Mouse (Mus musculus) right cerebral cortex, adult 18-20 months (tissue): ENCODE results near the gene Rftn1.

Experiments used
- DNase-seq: peaks from one replicate; pipeline ENCODE4 v3.0.0; 2022; ENCODE audit warnings: mixed read lengths

Rftn1 gene

GRCm38 (mm10) chr17:50199075-50199850 lies 8.8 kb upstream of the Rftn1 start:
- no peak for DNase-seq

- DNase-seq: no peak
These were observed 7.1 kb upstream of the Rftn1 start for GRCm38 (mm10) chr17:50197572-50197971.

- DNase-seq: no peak
These were observed 5.7 kb upstream of the Rftn1 start for GRCm38 (mm10) chr17:50196005-50196672.

- no peak for DNase-seq
These were observed 4.9 kb upstream of the Rftn1 start for GRCm38 (mm10) chr17:50195399-50195798.

GRCm38 (mm10) chr17:50194541-50194940 lies 4.1 kb upstream of the Rftn1 start:
- no peak for DNase-seq

- DNase-seq: no peak
These were observed 3.2 kb upstream of the Rftn1 start for GRCm38 (mm10) chr17:50193653-50194052.

- DNase-seq: no peak
These were observed 2.0 kb upstream of the Rftn1 start for GRCm38 (mm10) chr17:50192376-50192940.

GRCm38 (mm10) chr17:50191318-50191957 lies 964 bp upstream of the Rftn1 start:
- DNase-seq: no peak

- DNase-seq: no peak
These were observed 977 bp downstream of the Rftn1 start for GRCm38 (mm10) chr17:50189381-50190012.

- no peak for DNase-seq
These were observed 1.7 kb downstream of the Rftn1 start for GRCm38 (mm10) chr17:50188662-50189345.

- DNase-seq: no peak
These were observed 4.9 kb downstream of the Rftn1 start for GRCm38 (mm10) chr17:50185616-50186015.

GRCm38 (mm10) chr17:50185083-50185482 lies 5.4 kb downstream of the Rftn1 start:
- DNase-seq: no peak

- no peak for DNase-seq
These were observed 6.0 kb downstream of the Rftn1 start for GRCm38 (mm10) chr17:50184217-50185038.

- DNase-seq: no peak
These were observed 7.2 kb downstream of the Rftn1 start for GRCm38 (mm10) chr17:50183300-50183699.

- no peak for DNase-seq
These were observed 7.9 kb downstream of the Rftn1 start for GRCm38 (mm10) chr17:50182542-50182951.

GRCm38 (mm10) chr17:50180899-50181570 lies 9.4 kb downstream of the Rftn1 start:
- no peak for DNase-seq

- DNase-seq: no peak
These were observed 16.7 kb downstream of the Rftn1 start for GRCm38 (mm10) chr17:50173776-50174175.

GRCm38 (mm10) chr17:50173368-50173767 lies 17.1 kb downstream of the Rftn1 start:
- DNase-seq: no peak

- no peak for DNase-seq
These were observed 17.7 kb downstream of the Rftn1 start for GRCm38 (mm10) chr17:50172795-50173194.

- no peak for DNase-seq
These were observed 19.4 kb downstream of the Rftn1 start for GRCm38 (mm10) chr17:50170935-50171545.
